Mouse (Mus musculus) forelimb bud, embryonic 11.5 days (tissue): ENCODE measurements around the gene Hist1h3f.

Experiments used
- DNase-seq: peaks from one replicate; pipeline ENCODE4 v3.0.0-alpha.2; 2012; ENCODE audit warnings: low read depth, low spot score

Gene Hist1h3f

DNA sequence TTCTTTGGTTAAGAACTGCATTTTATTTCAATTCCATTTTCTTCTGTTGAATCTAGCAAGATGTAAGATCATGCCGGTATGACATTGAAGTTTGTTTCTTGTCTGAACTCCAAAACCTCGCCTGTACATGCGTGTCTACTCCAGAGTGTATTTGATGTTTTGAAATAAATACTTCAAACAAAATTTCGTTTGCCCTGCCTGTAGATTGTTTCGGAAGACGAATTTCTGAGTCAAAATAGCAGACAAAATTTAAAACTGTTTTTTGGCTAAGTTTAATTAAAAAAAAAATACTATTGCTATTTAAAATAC is 25.6 kb upstream of the Hist1h3f start:
- DNase-seq: no peak

DNA sequence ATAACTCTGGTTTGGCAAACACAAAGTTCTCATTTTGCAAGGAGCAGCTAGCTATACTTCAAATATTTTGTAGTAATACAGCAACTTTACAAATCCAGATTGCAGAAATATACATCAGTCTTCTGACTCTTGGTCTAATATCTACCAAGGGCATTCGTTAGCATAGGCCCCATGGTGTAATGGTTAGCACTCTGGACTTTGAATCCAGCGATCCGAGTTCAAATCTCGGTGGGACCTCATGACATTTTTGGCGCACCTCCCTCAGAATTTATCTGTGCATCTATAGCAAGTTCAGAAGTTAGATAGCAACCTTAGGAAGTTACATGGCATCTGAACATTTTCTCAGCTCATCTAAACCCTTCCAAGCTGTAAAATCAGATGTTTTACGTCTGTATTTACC is 25.0 kb upstream of the Hist1h3f start:
- DNase-seq: peak; percentile 83

DNA sequence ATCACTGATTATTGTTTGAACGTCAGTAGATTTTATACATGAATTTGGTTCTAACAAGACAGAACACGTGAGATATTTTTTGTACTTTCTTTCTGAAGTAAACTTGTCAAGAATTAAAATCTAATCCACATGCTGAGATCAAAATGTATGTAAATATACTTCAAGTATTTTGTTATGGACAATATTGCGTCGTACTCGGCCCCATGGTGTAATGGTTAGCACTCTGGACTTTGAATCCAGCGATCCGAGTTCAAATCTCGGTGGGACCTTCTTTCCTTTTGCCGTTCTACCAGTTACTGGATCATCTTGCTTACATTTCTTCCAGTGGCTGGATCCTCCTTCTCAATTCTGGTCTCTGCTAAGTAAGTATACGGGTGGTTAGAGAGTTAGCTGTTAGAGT is 24.4 kb upstream of the Hist1h3f start:
- DNase-seq: peak; percentile 84

DNA sequence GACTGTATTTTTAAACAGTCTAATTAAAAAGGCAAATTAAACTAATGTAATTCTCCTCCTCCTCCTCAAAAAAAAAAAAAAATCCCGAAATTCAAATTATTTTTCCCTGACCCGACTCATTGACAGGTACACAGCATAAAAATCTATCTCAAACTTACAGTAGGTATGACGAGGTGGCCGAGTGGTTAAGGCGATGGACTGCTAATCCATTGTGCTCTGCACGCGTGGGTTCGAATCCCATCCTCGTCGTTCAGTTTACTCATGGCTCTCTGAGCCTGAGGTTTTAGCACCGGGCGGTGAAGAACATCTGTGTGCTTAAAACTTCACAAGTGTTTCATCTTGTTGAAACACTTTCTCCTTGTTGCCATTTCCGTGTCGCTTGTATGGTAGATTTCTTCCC is 22.1 kb upstream of the Hist1h3f start:
- DNase-seq: no peak

DNA sequence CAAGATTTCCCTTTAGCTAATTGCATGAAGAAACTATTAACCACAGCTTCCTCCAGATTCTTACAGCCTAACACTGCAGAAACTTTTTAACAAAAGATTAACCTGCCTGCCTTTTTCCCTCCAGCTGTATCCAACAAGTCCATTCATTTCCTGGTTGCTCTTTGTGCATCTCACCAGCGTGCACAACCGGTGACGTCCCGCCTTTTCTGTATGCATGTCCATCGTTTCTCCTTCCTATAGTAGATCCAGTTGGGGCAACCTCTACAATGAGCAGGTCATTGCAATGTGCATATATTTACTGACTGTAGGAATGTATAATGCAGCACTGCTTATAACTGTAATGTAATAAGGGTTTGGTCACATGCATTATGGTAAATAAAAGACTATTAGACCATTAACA is 19.9 kb upstream of the Hist1h3f start:
- DNase-seq: no peak

DNA sequence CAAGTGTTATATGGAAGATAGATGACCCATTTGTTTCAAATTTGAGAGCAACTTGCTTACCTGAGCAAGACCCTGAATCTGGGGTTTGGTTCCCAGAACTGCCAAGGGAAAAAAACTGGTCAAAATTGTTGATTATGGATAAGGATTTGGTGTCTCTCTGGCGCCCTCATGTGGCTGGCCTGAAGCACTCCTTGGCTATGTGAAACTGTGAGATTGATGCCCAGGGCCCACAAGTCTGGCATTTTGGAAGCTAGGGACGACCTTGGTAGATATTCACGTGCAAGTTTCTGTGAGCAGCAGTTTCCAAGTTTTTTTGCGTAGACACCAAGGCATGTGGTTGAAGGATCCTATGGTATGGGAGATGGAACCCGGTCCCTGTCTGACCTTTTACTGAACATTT is 19.2 kb upstream of the Hist1h3f start:
- peak; percentile 91 for DNase-seq

DNA sequence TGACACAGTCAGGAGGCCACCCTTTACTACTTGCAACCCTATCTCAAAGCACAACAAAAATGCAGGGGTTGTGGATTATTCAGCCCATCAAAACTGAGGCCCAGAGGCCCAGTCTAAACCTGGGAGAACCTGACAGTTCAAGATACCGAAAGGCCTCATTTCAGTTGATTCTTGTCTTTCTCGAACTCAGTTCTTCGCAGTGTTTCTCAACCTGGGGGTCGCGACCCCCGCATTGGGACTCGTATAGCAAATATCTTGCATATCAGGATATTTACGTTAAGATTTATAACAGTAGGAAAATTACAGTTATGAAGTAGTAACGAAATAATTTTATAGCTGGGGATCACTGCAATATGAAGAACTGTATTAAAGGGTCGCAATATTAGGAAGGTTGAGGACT is 18.0 kb upstream of the Hist1h3f start:
- no peak for DNase-seq

DNA sequence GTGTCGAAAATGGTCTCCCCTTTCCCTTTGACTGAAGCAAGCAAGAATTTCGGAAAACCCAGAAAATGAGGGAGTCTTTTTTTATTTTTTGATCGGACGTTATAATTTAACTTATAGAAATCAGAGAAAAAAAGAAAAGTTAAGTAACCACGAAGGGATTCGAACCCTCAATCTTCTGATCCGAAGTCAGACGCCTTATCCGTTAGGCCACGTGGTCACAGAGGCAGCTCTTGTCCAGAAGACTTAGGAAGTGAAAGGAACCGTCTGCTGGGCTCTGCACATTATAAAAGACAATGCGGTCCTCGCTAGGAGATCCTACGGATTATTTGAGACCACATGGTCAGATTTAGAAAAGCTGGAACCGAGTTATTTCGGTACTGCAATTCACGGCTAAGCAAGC is 17.5 kb upstream of the Hist1h3f start:
- DNase-seq: peak; percentile 93

DNA sequence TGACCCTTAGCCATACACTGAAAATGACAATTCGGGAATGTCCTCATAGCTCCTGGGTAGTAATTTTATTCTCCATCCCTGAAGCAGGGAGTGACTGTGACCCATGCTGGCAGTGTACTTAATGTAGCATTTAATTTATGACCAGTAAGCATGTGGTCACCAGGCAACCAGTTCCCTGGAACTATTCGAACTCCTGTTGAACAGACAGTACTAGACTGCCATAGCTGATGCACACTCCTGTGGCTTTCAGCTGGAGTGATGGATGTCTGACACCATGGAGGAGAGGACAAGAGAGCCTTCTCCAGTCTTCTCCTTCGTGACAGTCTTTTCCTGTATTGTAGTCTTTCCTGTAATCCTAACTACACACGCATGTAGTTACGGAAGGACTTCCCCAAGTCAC is 14.8 kb upstream of the Hist1h3f start:
- DNase-seq: no peak

DNA sequence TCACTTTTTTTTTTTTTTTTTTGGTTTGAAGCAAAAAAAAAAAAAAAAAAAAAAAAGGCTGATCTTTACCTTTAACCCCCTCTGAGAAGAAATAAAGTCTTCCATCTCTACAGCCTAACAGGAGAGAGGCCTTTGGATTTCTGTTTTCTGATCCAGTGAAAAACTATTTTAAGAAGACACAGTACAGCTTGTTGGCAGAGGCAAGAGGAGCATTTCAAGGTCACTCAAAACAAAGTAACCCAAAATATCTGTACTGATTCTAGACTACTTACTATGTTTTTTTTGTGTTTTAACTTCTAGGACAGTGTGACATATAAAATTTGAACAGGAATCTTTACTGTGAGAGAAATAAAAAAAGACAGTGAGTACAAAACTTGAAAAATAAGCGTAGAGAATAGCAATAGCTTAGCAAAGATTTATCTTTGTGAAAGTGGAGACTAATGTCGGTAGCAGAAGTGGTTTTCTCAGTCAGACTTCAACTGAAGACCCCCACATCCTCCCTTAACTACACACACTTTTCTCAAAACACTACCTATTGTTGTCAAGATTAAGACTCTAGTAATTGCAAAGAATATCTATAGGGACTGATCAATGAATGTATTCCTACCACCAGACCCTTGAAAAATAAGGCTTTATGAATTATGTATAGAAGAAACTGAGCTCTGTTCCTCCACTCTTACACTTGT is 14.2 kb upstream of the Hist1h3f start:
- DNase-seq: no peak

DNA sequence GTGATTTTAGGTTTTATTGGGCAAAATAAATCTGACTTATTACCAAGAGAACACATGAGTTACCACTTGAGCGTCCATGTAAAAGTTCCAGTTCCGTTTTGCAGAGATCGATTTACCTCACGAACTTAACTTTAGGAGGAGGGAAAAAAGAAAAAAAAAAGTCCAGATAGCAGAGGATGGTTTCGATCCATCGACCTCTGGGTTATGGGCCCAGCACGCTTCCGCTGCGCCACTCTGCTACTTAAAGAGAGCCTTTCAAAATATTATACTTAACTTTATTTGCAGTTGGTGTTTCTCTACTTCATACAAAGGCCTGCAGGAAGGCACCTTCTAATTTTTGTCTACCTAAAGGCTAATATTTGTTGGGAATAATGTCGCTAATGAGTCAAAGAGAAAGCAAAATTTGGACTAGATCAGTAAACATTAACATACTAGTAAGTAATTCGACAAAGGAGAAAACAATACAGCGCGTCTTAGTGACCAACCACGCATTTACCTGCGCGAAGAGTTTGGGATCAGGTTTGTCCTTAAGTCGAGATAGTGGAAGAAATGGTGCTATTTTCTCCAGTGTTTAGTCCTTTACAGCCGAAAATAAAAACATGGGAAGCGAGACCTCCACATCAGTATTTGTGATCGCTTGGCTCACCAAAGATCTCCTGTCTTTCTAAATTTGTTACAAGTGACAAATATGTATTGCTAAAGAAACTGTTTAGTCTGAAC is 13.5 kb upstream of the Hist1h3f start:
- peak; percentile 66 for DNase-seq

DNA sequence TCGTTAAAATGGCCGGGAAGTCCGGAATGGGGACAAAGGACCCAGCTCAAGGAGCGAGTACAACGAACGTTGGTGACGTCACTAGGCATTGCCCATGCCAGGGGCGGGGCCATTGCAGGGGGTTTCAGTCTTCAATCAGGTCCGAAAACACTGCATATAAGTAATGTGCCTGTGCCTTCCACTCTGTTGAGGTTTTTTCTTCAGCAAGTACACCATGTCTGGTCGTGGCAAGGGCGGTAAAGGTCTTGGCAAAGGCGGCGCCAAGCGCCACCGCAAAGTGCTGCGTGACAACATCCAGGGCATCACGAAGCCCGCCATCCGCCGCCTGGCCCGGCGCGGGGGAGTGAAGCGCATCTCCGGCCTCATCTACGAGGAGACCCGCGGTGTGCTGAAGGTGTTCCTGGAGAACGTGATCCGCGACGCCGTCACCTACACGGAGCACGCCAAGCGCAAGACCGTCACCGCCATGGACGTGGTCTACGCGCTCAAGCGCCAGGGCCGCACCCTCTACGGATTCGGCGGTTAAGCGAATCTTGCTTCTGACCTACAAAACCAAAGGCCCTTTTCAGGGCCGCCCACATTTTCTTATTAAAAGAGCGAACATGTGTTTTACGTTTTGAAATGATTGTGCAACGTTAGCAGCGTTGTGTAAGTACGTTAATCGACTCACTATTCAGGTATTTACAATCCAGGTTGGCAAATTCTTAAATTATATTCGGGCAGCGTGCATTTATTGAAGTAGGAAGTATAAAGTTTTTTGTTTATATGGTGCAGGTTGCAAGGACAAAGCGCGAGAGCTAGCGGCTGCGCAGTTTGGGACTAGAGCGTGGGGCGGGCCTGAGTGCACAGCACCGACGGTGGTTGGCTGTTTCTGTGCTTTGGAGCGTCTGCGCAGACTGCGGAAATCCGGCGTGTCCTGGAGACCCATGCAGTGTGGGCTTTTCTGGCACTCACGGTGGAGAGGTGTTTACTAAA is 12.7 kb upstream of the Hist1h3f start, which contains the start of gene Hist1h4h:
Gene Hist1h4h (plus strand): TSS at position 150 of the 975 bp plus-strand sequence.
- DNase-seq: peak; percentile 98

DNA sequence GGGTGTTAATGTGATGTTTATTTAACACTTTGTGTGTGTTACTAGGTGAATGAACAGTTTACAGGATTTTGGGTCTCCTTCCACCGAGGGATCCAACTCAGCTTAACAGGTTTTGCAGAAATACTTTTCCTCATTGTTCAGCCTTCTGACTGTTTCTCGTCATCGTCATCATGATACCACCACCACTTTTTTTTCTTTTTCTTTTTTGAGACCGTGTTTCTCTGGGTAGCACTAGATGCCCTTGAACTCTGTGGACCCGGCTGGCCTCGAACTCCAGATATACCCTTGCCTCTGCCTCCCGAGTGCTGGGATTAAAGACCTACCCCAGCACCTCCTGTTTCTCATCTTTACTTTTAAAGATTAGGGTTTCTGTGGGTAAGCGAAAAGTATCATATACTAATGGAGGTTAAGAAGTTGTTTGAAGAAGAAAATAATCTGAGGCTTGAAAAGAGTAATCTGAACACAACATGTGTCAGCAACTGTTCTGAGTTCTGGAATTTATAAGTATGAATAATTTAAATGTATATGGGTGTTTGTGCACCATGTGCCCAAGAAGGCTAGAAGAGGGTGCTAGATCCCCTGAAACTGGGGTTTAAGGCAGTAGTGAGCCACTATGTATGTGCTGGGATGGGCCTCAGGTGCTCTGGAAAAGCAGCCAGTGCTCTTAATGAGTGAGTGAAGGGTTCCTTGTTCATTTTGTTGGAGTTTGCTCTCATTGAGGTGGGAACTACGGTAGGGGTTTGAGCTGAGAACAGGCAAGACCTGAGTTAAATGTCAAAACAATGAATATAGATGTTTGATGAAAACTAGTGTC is 11.4 kb upstream of the Hist1h3f start:
- no peak for DNase-seq

DNA sequence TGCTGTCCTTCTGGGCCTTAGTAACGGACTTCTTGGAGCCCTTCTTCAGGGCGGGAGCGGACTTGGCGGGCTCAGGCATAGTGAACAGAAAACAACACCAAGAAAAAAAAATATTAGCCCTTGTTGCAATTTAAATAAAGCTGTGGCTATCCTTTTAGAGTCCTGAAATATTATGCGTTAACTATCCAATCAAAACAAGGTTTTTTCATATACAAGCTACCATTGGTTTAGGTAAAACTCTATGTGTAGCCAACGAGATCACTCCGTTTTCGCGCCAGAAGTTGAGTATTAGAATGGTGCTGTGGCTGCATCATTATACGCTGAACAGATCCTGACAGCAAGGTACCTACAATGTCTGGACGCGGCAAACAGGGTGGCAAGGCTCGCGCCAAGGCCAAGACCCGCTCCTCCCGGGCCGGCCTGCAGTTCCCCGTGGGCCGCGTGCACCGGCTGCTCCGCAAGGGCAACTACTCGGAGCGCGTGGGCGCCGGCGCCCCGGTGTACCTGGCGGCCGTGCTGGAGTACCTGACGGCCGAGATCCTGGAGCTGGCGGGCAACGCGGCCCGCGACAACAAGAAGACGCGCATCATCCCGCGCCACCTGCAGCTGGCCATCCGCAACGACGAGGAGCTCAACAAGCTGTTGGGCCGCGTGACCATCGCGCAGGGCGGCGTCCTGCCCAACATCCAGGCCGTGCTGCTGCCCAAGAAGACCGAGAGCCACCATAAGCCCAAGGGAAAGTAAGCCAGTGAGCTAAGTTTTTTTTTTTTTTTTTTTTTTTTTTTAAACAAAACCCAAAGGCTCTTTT is 10.1 kb upstream of the Hist1h3f start, which contains the start of gene Hist1h2af:
Gene Hist1h2af (plus strand): TSS at position 347 of the 808 bp plus-strand sequence.
- peak; percentile 94 for DNase-seq

DNA sequence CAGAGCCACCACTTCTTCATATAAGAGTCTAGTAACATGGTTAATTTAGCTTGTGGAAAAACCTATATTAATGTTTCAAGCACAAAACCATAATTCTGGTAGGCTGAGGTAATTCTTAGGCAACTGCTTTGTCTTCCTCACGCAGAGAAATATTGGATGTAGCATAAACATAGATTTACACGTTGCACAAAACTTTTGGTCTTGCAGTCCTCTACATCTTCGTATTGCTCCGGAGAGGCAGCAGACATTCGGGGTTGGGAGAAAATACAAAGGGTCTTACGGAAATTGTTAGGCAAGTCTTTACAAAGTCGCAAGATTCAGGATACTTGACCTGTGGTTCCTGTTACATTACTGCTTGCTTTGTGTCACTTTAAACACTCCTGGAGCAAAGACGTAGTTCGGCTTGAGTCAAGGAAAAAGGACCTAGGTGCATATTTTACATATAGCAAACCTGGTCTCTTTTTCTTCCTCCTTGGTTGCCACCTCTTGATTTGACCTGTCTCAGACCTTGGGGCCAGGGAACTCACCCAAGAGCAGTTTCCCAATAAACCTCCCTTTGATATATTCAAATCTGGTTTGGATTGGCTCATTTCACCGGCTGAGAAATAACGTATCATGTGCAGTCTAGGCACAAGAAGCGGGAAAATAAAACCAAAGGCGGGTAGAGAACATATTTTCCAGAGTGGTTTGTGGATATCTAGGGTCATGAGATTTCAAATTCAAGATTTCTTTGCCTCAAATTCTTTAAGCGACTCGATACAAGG is 9.3 kb upstream of the Hist1h3f start:
- DNase-seq: peak; percentile 84

DNA sequence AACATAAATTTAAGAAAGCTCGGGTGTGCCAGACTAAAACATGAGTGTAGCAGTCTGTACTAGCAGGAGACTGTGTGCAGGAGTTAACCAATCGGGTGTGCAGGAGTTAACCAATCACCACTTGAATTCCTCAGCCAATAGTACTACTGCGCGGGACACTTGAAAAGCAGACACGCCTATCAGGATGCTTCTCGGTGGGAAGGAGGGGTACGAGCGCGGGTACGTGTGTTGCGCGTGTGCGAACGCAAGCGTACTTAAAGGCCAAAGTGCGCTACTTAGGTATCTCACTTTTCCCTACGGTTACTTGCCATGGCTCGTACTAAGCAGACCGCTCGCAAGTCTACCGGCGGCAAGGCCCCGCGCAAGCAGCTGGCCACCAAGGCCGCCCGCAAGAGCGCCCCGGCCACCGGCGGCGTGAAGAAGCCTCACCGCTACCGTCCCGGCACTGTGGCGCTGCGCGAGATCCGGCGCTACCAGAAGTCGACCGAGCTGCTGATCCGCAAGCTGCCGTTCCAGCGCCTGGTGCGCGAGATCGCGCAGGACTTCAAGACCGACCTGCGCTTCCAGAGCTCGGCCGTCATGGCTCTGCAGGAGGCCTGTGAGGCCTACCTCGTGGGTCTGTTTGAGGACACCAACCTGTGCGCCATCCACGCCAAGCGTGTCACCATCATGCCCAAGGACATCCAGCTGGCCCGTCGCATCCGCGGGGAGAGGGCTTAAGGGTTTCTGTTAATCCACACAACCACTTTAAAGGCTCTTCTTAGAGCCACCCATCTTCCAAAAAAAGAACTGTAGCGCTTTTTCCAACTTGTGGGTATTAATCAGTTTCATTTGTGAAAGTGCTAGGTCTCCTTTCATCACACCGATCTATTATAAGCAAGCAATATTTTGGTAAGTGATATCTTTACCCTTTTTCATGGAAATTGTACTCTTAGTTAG is 8.4 kb upstream of the Hist1h3f start, which contains the start of gene Hist1h3g:
Gene Hist1h3g (plus strand): TSS at position 286 of the 939 bp plus-strand sequence.
- peak; percentile 97 for DNase-seq

DNA sequence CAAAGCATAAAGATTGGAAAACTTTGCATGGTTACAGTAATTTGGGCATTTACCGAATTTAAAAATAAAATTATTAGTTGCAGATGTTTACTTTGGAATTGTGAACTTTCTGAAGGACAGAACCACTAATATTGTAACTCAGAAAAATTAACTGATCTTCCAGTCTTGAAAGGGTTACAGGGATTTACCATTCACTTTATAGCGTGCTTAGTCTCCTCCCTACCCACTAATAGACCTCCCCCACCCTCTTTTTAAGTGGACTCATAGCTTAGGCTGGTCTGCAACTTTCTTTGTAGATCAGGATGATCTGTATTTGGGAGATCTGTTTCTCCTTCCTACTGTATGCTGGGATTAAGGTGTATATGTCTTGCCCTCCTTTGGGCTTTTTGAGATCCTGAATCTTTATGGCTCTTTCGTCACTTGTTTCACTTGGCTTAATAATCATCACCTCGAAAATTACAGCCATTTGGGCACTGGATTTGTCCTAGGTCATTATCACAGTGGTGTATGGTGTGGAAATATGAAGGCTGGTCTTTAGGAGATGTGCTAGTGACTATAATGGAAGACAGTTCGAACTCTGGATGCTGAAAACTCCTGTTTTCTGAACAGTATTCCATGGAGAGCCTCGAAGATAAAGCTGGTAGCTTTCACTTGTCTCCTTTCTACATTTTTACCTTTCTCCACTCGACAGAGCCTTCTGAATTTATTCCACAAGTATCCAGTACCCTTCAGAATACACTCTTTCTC is 7.6 kb upstream of the Hist1h3f start:
- no peak for DNase-seq
